Mouse (Mus musculus): ENCODE data around the gene Zc3h12c. TPM values are rescaled to one million over a fixed set of nuclear protein-coding genes. Genes with fewer than 3 reads are reported as not detected.
A peak's percentile ranks its signal among the peaks of the same experiment; 100 is the strongest.

Gene Zc3h12c
- total RNA-seq (2021) = 10 to 100 TPM; 13.1 to 14.1 TPM

DNA sequence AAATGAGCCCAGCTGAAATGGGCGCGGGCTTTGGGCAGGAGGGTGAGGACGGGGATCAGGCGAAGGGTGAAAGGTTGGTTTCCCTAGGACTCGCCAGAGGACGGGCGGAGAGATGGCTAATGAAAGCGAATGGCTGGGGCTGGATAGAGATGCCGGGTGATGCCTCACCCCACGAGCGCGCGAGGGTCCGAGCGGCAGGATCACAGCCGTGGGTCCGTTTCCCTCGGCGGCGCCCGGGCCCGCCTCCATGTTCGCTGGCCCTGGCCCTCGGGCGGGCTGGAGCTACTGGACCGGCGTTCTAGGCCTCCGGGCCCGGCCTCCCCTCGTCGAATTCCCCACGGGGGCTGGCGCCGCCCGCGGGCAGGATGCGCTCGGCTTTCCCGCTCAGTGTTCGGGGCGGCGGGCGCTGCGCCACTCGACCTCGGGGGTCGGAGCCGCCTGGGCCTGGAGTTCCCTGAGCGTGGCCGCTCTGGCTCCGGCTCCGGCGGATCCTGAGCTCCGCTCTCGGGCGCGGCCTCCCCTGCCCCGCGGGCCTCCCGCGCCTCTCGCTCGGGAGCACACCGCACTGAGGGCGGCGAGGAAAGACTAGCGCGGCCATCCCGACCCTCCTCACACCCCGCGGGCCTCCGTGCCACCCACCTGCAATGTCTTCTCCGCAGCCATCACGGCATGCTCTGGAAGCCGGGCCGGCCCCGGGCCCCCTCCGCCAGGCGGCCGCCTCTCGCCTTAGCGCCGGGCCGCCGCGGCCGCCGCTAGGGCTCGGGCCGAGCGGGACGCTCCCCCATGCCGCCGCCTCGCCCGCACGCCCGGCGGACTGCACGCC lies at the start of gene Zc3h12c:
Zc3h12c (minus strand) TSS at position 710 of the 823 bp plus-strand sequence.
- intact Hi-C loops (cut with DNase I) = loop anchor here (5.0 kb wide), 3 partner anchors 36 to 121 kb away; partner anchors contain the start of gene Rdx
- peak; percentile 52 to 66 for DNase-seq (ENCODE audit: low spot score in 2 of 2)

DNA sequence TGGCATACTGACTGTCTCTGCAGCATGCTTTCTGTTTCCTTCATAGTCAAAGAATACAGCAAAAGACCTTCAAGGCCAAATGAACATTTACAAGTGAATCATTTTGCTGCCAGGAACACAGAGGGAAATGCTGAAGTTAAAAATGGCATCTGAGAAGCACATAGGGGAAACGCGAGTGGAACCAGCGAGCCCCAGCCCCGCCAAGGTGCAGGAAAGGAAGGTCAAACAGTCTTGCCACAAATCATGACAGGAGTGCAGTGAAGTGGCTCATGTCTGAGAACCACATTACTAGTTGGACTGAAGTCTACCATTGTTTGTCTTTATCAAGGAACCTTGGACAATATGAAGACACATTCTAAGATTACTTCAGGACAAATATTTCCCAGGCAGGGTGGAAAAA lies 49.3 kb upstream of the Zc3h12c start:
- no peak for DNase-seq (ENCODE audit: low spot score in 2 of 2)
- intact Hi-C loops (cut with DNase I) = no loop called here

DNA sequence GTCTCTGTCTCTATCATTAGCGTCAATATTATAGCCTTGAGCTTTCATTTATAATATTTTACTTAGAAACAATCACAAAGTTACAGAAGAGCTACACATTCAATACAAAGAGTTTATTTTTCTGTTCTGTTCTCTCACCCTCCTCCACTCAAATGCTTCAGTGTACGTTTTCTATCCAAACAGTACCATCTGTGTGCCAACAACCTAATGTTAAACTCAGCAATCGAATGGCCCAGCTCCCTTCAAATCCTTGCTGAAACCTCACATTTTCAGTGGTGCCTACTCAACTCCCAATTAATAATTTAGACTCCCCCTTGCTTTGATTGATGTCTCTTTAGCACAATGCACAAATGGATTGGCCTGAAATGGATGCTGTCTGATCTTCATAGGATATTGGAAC lies 46.9 kb upstream of the Zc3h12c start:
- DNase-seq (ENCODE audit: low spot score in 2 of 2) = no peak
- intact Hi-C loops (cut with DNase I) = no loop called here

DNA sequence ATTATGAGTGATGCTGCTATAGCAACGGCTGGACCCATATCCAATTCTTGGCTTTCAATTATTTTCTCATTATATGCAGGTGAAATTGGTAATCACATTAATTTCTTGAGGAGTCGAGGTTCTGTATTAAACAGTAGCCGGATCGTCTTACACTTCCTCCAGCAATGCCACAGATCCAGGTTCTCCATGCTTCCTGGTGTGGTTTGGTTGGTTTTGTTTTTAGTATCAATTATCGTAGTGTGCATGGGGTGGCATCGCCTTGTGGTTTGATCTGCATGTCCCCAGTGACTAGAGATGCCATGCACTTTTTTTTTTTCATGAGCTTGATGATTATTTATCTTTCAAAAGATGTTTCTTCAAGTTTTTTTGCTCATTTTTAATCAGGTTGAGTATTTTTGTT lies 44.0 kb upstream of the Zc3h12c start:
- DNase-seq (ENCODE audit: low spot score in 2 of 2) = no peak
- intact Hi-C loops (cut with DNase I) = no loop called here

DNA sequence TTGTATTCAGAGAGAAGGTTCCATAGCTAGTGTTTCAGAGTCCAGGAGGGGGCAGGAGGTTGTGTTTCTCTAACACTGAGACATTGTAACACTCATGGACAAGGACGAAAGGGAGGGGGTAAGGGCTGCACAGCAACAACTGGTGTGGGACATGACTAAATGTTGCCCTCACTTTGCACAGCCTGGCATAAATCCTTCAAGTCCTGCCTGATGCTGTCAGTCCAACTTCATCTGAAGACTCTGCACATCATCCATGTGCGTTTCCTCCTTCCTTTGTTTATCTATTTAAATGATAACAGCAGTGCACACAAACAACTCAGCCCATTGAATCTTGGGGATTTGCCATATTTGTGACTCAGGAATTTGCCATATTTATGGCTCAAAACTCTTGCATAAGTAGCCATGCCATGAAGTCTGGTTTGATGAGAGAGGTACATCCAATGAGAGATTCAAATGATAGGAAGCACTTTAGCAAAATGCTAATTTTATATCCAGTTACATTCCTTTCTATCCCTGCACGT lies 40.2 kb upstream of the Zc3h12c start:
- no peak for DNase-seq (ENCODE audit: low spot score in 2 of 2)
- intact Hi-C loops (cut with DNase I) = no loop called here

DNA sequence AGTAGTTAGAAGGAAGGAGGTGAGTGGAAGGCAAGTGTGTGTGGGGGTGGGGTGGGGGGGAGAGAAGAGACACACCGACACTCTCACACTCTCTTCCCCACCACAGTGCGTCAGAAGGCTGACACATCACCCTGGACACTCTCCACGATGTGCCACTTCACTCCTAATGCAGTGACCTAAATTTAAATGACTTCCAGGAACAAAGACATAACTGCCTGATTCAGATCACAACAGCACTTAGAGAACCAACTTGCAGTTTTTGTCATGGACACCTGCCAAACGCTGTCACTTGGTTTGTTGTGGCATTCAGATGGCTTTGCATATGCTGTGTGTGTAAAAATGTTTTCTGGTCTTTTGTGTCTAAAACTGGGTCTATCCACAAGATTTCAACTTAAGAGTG lies 34.8 kb upstream of the Zc3h12c start:
- peak; percentile 45 to 86 for DNase-seq (ENCODE audit: low spot score in 2 of 2)
- intact Hi-C loops (cut with DNase I) = no loop called here

DNA sequence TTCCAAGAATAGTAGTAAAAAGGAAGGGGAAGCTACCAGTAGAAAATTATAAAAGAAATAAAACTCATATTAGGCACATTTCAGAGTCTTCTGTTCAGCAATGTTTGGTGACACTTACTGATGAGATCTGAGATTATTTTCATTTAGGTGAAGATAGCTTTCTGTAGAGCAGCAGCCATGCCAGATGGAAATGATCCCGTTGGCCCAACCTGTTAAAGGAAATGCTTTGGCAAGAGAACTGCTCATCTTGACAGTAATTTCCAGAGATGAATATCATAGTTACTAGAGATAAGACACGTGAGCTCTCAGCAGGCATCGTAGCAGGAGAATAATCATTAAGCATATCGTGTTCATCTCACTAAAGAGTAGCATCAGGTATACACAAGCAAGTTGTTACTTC lies 31.9 kb upstream of the Zc3h12c start:
- intact Hi-C loops (cut with DNase I) = no loop called here
- DNase-seq (ENCODE audit: low spot score in 2 of 2) = no peak

DNA sequence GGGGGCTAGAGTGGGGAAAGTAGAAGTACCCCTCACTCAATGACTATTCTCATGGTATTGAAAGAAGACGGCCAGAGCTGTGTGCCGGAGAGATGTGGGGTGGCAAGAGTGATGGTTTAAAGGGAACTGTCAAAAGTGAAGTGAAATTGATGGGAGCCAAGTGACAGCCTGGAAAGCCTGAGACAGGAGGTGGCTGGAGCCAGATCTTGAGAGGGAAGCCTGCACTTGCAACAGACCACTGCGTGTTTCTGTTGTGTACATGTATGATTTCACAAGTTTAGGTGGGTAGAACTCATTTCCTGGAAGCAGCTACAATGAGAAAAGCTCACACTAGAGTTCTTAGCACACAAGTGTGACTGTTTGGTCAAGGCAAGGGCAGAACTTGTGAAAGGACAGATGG lies 27.5 kb upstream of the Zc3h12c start:
- intact Hi-C loops (cut with DNase I) = no loop called here
- DNase-seq (ENCODE audit: low spot score in 2 of 2) = no peak

DNA sequence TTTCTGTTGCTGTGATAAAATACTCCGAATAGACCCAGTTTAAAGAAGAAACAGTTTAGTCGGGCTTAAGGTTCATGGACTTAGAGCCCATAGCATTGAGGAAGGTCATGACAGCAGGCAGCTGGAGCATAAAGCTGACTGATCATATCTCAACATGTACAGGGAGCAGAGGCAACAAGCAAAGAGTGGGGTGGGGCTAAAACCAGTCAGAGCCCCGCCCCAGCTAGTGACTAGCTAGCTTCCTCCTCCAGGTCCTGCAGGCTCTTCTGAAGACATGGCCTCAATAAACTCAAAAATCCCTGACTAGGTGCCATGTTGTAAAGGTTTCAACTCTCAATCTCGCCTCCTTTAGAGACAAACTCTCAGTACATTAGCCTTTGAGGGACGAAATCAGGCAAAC lies 25.5 kb upstream of the Zc3h12c start:
- no peak for DNase-seq (ENCODE audit: low spot score in 2 of 2)
- intact Hi-C loops (cut with DNase I) = no loop called here

DNA sequence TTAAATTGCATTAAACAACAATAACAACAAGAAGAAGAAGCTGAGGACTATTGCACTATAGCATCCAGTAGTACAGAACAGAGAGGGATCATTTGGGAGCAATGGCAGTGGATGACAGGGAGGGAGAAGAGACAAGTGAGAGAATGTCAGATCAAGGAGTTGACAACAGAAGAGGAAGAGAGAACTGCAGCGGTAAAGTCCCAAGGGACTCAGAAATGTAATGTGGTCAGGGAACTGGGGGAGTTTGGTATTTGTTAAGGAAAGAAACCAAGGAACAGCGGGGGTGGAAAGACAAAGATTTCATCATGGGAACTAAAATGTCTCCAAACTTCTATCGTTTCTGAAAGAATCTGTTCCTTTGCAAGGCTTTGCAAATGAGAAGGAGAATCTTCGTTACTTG lies 22.5 kb upstream of the Zc3h12c start:
- intact Hi-C loops (cut with DNase I) = no loop called here
- DNase-seq (ENCODE audit: low spot score in 2 of 2) = no peak

DNA sequence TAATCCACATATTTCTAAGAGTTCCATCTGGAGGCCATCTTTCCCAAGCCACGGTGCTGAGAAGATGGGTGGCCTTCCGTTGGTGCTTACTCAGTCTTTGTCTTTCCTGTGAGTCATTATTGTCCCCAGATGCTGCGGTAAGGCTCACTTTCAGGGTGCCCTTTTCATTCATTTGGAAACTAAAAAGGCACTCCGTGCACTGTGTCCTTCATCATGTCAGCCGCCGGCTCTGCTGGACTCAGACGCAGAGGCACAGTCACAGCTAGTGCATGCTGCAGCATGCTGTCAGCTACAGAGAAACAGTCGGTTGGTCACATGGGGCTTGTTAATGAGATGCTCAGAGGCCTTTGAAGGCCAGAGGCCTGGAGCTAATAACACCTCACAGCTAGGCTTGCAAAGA lies 19.7 kb upstream of the Zc3h12c start:
- no peak for DNase-seq (ENCODE audit: low spot score in 2 of 2)
- intact Hi-C loops (cut with DNase I) = no loop called here

DNA sequence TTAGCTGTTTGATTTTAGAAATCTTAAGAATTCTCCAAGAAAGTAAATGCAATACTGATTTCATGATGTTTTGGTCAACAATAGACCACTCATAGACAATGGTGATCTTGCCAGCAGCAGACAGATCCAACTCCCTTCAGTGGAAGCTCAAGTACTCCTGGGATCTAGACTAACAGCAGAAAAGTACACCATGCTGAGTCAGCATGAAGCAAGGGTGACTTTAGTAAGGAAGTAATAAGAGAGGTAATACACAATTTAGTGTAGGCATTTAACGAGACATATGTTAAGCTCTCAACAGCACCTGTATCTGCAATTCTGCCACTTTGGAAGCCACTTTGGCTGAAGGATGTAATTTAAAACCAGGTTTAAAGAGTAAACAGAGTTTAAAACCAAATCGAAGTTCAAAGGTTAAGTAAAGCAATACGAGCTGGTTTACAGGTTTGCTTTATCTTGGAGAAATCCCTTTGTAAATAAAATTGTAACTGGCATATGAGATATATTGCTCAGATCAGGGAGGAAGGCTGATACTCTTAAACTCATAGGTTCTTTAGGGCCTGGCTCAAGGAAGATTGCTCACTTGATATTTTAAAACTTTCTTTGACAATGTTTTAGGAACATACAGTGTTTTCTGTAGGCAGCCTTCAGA lies 18.0 kb upstream of the Zc3h12c start:
- DNase-seq (ENCODE audit: low spot score in 2 of 2) = no peak
- intact Hi-C loops (cut with DNase I) = no loop called here

DNA sequence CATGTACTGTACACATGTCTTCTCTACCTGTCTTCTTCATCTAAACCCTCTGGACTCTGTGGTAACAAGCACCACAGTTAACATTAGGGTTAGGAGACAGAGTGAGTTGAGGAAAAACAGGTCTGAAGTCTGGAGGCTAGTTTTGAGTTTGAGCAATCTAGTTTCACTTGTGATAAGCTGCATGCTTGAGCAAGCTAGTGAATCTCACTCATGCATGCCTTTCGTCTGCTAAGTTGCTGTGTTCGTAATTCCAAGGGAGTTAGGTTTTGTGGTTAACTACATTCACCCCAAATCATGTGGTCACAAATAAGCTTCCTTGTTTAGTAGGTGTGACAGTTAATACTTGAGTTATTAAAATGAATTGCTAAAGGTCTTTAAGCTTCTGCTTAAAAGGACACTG lies 13.0 kb upstream of the Zc3h12c start:
- no peak for DNase-seq (ENCODE audit: low spot score in 2 of 2)
- intact Hi-C loops (cut with DNase I) = no loop called here

DNA sequence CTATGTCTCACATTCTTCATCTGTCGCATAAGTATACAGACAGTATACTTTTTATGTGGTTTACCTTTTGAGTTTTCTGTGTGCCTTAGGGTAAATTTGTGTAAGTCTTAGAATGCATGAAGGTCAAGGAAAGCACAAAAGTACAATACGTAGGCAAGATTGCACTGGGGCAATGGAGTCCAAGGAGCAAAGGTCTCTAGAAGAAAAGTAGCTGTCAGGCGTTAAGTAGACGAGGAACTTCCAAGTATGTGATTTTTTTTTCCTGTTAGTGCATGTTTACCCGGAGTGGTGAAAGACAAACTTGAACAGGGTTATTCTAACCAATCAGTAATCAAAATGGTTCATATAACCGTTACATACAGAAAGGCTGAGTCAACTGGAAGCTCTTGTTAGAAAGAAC lies 12.5 kb upstream of the Zc3h12c start:
- intact Hi-C loops (cut with DNase I) = no loop called here
- DNase-seq (ENCODE audit: low spot score in 2 of 2) = no peak

DNA sequence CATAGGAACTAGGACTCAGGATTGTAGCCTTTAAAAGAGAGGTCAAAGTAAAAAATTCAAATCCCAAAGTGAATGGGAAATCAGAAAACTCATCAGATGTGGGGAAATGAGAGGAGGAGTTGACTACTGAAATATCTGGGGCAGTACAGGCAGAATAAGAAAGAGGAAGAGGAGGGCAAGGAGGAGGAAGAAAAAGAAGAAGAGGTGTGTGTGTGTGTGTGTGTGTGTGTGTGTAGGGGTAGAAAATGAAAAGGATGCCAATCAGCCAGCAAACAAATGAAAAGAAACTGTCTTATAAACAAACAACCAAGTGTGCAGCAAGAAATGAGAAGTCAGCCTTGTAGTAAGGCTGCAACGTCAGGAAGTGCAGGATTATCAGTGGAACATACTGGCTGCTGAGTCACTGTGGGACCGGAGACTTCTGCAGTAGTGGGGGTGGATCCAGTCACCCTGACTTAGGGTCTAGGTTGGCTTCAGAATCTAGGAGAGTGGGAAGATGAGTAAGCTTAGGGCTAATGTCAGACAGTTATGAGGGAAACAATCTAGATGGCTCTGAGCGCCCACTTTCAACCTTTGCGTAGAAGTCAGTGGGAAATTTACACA lies 7.0 kb upstream of the Zc3h12c start:
- no peak for DNase-seq (ENCODE audit: low spot score in 2 of 2)
- intact Hi-C loops (cut with DNase I) = no loop called here

DNA sequence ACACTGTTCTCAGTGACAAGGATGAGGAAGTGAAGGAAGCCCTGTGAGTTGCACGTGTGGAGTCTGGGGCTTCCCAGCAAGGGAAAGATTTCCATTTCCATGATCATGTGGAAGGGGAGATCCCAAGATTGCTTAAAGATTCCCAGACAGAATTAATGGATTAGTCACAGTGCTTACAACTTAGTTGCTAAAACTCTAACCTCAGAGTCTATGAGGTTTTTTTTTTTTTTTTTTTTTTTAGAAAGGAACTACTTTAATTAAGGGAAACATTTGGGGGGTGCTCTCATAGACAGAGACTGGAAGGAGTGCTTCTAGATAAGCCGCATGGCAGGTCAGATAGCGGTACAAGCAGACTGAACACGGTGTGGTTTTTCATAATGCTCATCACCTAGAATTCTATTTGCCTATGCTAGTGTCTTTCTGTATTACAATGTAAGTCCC lies 6.3 kb upstream of the Zc3h12c start:
- intact Hi-C loops (cut with DNase I) = no loop called here
- no peak for DNase-seq (ENCODE audit: low spot score in 2 of 2)

DNA sequence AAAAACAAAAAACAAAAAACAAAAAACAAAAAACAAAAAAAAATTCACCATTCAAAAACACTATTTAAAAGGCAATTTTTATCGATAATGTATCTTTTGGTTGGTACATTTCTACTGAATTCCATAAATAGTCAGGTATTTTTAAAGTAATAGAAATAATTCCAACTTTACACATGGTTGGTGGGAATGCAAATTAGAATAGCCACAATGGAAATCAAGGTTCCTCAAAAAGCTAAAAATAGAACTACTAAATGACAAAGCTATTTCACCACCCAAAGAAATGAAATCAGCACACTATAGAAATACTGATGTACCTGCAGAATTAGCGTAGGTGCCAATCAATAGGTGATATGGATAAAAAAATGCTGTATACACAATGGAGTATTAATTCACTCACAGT lies 5.6 kb upstream of the Zc3h12c start:
- no peak for DNase-seq (ENCODE audit: low spot score in 2 of 2)
- intact Hi-C loops (cut with DNase I) = no loop called here

DNA sequence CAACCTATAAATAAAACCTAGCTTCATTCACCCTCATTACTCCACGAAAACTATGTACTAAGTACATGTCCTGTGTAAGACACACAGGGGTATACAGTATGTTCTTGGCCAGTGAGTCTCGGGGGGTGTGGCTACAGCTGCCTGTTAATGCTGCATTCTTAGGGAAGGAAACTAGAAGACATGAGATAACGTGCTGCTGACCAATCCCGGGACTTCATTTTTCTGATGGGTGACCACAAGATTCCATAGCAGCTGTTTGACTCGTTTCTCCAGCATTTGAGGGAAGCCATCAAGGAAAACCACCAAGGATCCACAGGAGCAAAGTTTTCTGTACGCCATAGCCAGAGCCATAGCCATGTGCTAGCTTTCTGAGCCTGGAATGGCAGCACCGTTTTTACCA lies 4.2 kb upstream of the Zc3h12c start:
- intact Hi-C loops (cut with DNase I) = no loop called here

DNA sequence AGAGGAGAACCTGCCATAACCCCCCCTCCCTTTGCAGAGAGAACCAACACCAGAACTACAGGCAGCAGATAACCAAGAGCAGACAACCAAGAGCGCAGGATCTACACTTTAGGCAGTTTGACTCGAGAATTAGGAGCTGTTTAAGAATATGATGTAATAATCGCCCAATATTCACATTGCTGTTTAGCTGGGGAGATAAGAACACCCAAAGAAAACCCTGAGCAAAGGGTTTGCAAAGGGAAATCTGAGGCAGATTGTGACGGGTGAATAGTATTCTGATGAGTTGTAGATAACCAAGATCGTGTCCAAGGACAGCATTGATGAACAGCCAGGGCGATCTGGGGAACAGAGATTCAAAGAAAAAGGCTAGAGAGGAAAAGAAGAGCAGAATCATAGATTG lies 2.3 kb upstream of the Zc3h12c start:
- no peak for DNase-seq (ENCODE audit: low spot score in 2 of 2)
- intact Hi-C loops (cut with DNase I) = no loop called here

More for the DNA sequence above, 4.2 kb upstream of the Zc3h12c start:
- DNase-seq (ENCODE audit: low spot score in 2 of 2) = no peak

DNA sequence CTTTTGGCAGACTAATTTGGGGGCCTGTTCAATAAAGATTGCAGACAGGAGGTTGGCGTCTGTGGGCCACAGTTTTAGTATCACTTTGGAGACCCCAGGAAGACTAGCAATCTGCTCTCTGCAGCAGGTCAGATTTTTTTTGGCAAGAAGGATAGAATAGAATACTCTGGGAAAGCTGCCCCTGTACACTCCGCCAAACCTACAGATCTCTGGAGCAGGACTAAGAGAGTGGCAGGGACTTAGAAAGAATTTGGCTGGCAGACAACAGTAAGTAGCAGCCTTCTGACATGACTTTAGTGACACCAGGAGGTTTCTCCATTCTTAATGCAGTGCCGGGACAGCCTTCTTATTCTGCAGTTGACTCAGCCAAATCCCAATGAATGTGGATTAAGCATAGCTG lies 1.8 kb upstream of the Zc3h12c start:
- intact Hi-C loops (cut with DNase I) = no loop called here
- no peak for DNase-seq (ENCODE audit: low spot score in 2 of 2)
